Mouse (Mus musculus): ENCODE data around the gene 4930502E18Rik. TPM values are rescaled to one million over a fixed set of nuclear protein-coding genes. Genes with fewer than 3 reads are reported as not detected.
"Not testable (repeated sequence)": the region's sequence is repeated elsewhere in the genome, so short reads cannot be mapped to it uniquely, and the experiment has no call there.

4930502E18Rik gene
- polyA plus RNA-seq (2016; fragmentation: Nextera tagmentation; extraction: Ambion mirVana) = 0.35 and 0.56 TPM in 2 replicates

- Histone ChIP-seq H3K4me1 (replicated peaks) (no peaks in the 10 kb centered on the region), H3K9ac (replicated peaks) (no peak within 1 kb of the TSS), H3K9me3 (no peaks in the 10 kb centered on the region), H3K36me3 (no peaks in the 10 kb centered on the region), H3K4me3 (replicated peaks) (no peak within 1 kb of the TSS), H3K4me2 (no peak within 1 kb of the TSS), H3K27ac (no peak within 1 kb of the TSS), H3K27me3 (no peaks in the 10 kb centered on the region)
- ATAC-seq (ENCODE audit: insufficient number of reproducible peaks, insufficient read depth, low FRiP score, low TSS enrichment, low read depth) = no peak
- WGBS = 84% methylated on average over 11 of the region's 11 CpGs
These were observed at the start of gene 4930502E18Rik for GRCm38 (mm10) chrX:53724596-53724995. 4930502E18Rik (plus strand) TSS chrX:53724826.

- not testable (repeated sequence) for H3K4me3 ChIP-seq (replicated peaks); H3K4me1 ChIP-seq (replicated peaks); H3K9ac ChIP-seq (replicated peaks); H3K27ac ChIP-seq; ATAC-seq (ENCODE audit: insufficient number of reproducible peaks, insufficient read depth, low FRiP score, low TSS enrichment, low read depth); H3K4me2 ChIP-seq; H3K27me3 ChIP-seq; H3K9me3 ChIP-seq; H3K36me3 ChIP-seq
- WGBS = 50% methylated on average over 2 of the region's 2 CpGs
These were observed 47.7 kb upstream of the 4930502E18Rik start for GRCm38 (mm10) chrX:53676943-53677342.

DNA sequence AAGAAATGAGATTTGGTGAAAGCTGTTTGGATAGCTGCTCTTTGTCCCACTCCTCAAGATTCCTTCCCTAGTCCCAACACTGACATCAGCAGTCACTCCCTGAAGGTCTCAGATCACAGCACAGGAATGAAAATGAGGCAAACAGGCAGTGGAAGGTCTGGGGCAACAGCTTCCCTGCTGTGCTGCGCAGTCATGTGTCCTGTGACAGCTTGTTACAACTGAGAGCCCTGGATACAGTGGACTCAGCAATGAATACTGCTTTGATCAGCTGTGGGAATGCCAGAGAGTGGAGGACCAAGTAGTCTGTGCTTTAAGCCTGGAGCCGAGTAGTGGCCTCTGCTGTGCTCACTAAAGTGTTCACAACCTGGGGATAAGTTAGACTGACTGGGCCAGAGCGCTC lies 42.0 kb upstream of the 4930502E18Rik start:
- H3K4me3 ChIP-seq (replicated peaks); ATAC-seq (ENCODE audit: insufficient number of reproducible peaks, insufficient read depth, low FRiP score, low TSS enrichment, low read depth); H3K27ac ChIP-seq; H3K9ac ChIP-seq (replicated peaks); H3K36me3 ChIP-seq; H3K9me3 ChIP-seq; H3K4me2 ChIP-seq; H3K4me1 ChIP-seq (replicated peaks); H3K27me3 ChIP-seq: not testable (repeated sequence)
- 47% methylated on average over 3 of the region's 3 CpGs for WGBS

- 87% methylated on average over 2 of the region's 4 CpGs for WGBS
- H3K9ac ChIP-seq (replicated peaks) = not testable (repeated sequence)
These were observed 40.0 kb upstream of the 4930502E18Rik start for GRCm38 (mm10) chrX:53684676-53685075.

GRCm38 (mm10) chrX:53692065-53692464 lies 32.6 kb upstream of the 4930502E18Rik start:
- Histone ChIP-seq H3K4me1 (replicated peaks) (no peaks in the 10 kb centered on the region), H3K9me3 (no peaks in the 10 kb centered on the region), H3K27me3 (no peaks in the 10 kb centered on the region), H3K4me2 (no peak overlapping the region), H3K4me3 (replicated peaks) (no peak overlapping the region), H3K9ac (replicated peaks) (no peak overlapping the region), H3K36me3 (no peaks in the 10 kb centered on the region), H3K27ac (no peak overlapping the region)
- 65% methylated on average over 2 of the region's 2 CpGs for WGBS
- no peak for ATAC-seq (ENCODE audit: insufficient number of reproducible peaks, insufficient read depth, low FRiP score, low TSS enrichment, low read depth)

More at GRCm38 (mm10) chrX:53684676-53685075, 40.0 kb upstream of the 4930502E18Rik start:
- H3K4me3 ChIP-seq (replicated peaks); ATAC-seq (ENCODE audit: insufficient number of reproducible peaks, insufficient read depth, low FRiP score, low TSS enrichment, low read depth); H3K27ac ChIP-seq; H3K9me3 ChIP-seq; H3K27me3 ChIP-seq; H3K4me1 ChIP-seq (replicated peaks); H3K4me2 ChIP-seq; H3K36me3 ChIP-seq: not testable (repeated sequence)

- H3K4me2 ChIP-seq = no peak overlapping the region
- no peaks in the 10 kb centered on the region for H3K36me3 ChIP-seq
- no peaks in the 10 kb centered on the region for H3K9me3 ChIP-seq
- H3K27me3 ChIP-seq = no peaks in the 10 kb centered on the region
- no peak for ATAC-seq (ENCODE audit: insufficient number of reproducible peaks, insufficient read depth, low FRiP score, low TSS enrichment, low read depth)
- H3K27ac ChIP-seq = no peak overlapping the region
- H3K4me1 ChIP-seq (replicated peaks) = no peaks in the 10 kb centered on the region
- no peak overlapping the region for H3K9ac ChIP-seq (replicated peaks)
- no peak overlapping the region for H3K4me3 ChIP-seq (replicated peaks)
- 79% methylated on average over 2 of the region's 2 CpGs for WGBS
These were observed 31.5 kb upstream of the 4930502E18Rik start for GRCm38 (mm10) chrX:53693141-53693540.

- no peak overlapping the region for H3K4me2 ChIP-seq
- 83% methylated on average over 9 of the region's 9 CpGs for WGBS
- no peaks in the 10 kb centered on the region for H3K27me3 ChIP-seq
- H3K4me1 ChIP-seq (replicated peaks) = no peaks in the 10 kb centered on the region
- H3K4me3 ChIP-seq (replicated peaks) = no peak overlapping the region
- H3K27ac ChIP-seq = no peak overlapping the region
- no peaks in the 10 kb centered on the region for H3K36me3 ChIP-seq
- ATAC-seq (ENCODE audit: insufficient number of reproducible peaks, insufficient read depth, low FRiP score, low TSS enrichment, low read depth) = no peak
- no peak overlapping the region for H3K9ac ChIP-seq (replicated peaks)
- H3K9me3 ChIP-seq = no peaks in the 10 kb centered on the region
These were observed 30.4 kb upstream of the 4930502E18Rik start for GRCm38 (mm10) chrX:53694008-53694777.

- no peak overlapping the region for H3K27ac ChIP-seq
- no peaks in the 10 kb centered on the region for H3K4me1 ChIP-seq (replicated peaks)
- H3K4me2 ChIP-seq = no peak overlapping the region
- no peak for ATAC-seq (ENCODE audit: insufficient number of reproducible peaks, insufficient read depth, low FRiP score, low TSS enrichment, low read depth)
- no peaks in the 10 kb centered on the region for H3K27me3 ChIP-seq
- WGBS = 85% methylated on average over 2 of the region's 2 CpGs
- H3K4me3 ChIP-seq (replicated peaks) = no peak overlapping the region
- H3K9ac ChIP-seq (replicated peaks) = no peak overlapping the region
- H3K36me3 ChIP-seq = no peaks in the 10 kb centered on the region
- no peaks in the 10 kb centered on the region for H3K9me3 ChIP-seq
These were observed 25.4 kb upstream of the 4930502E18Rik start for GRCm38 (mm10) chrX:53699225-53699624.

- Histone ChIP-seq H3K9ac (replicated peaks) (no peak overlapping the region), H3K4me3 (replicated peaks) (no peak overlapping the region), H3K4me2 (no peak overlapping the region), H3K9me3 (no peaks in the 10 kb centered on the region), H3K36me3 (no peaks in the 10 kb centered on the region), H3K27me3 (no peaks in the 10 kb centered on the region), H3K4me1 (replicated peaks) (no peaks in the 10 kb centered on the region), H3K27ac (no peak overlapping the region)
- ATAC-seq (ENCODE audit: insufficient number of reproducible peaks, insufficient read depth, low FRiP score, low TSS enrichment, low read depth) = no peak
- WGBS = 76% methylated on average over 3 of the region's 3 CpGs
These were observed 22.0 kb upstream of the 4930502E18Rik start for GRCm38 (mm10) chrX:53702673-53703072.

GRCm38 (mm10) chrX:53715942-53716322 lies 8.7 kb upstream of the 4930502E18Rik start:
- peak overlapping the region; percentile 33 for H3K4me3 ChIP-seq (replicated peaks)
- no peak for ATAC-seq (ENCODE audit: insufficient number of reproducible peaks, insufficient read depth, low FRiP score, low TSS enrichment, low read depth)
- H3K27ac ChIP-seq = no peak overlapping the region; the same call in 1 of the 2 replicates
- H3K36me3 ChIP-seq = no peaks in the 10 kb centered on the region
- H3K4me2 ChIP-seq = peak overlapping the region; percentile 49
- H3K4me1 ChIP-seq (replicated peaks) = no peaks in the 10 kb centered on the region
- H3K9me3 ChIP-seq = no peaks in the 10 kb centered on the region
- 40% methylated on average over 2 of the region's 2 CpGs for WGBS
- no peaks in the 10 kb centered on the region for H3K27me3 ChIP-seq
- H3K9ac ChIP-seq (replicated peaks) = peak overlapping the region; percentile 53; the same call in 1 of the 2 replicates

DNA sequence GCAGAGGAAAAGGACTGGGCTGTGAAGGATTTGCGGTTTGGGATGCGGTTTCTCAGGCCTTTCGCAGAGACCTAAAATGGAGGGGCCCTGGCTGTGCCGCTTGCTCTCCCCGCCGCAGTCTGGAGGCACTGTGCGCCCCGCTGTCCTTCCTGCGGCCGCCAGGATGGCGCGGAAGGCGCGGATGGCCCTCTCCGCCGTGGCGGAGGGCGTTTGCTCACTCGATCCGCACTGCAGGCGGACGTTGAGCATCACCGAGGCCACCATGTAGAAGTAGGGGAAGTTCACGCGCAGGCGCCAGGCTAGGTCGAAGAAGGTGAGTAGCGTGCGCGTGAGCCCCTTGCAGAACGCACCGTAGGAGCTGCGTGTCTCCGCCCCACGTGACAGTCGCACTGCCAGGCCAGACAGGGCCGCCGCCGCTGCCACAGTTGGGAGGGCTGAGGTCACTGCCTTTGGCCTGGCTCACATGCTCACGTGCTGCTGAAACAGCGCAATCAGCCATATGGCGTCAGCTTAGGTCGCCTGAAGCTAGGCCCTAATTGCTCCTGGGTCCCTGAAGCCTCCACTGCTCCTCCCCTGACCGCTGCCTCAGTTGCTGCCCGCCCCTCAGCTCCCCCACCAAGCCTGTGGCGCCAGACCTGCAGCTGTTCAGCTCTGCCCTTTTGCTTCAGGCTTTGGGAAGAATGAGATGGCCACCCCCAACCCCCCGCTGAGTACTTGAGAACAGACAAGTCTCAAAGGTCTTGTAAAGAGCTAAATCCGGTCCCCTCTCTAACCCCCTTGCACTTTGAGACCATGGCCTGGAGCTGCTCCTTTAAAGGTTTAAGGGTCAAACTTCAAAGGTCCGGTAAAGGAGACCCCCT lies 8.1 kb upstream of the 4930502E18Rik start:
- Histone ChIP-seq H3K36me3 (no peaks in the 10 kb centered on the region), H3K4me1 (replicated peaks) (no peaks in the 10 kb centered on the region), H3K9me3 (no peaks in the 10 kb centered on the region), H3K27me3 (no peaks in the 10 kb centered on the region), H3K4me3 (replicated peaks) (peak overlapping the region; percentile 33), H3K9ac (replicated peaks) (peak overlapping the region; percentile 53; the same call in 1 of the 2 replicates), H3K4me2 (peak overlapping the region; percentile 49), H3K27ac (peak overlapping the region; percentile 50; the same call in 1 of the 2 replicates)
- ATAC-seq (ENCODE audit: insufficient number of reproducible peaks, insufficient read depth, low FRiP score, low TSS enrichment, low read depth) = peak; percentile 64
- WGBS = 15% methylated on average over 46 of the region's 49 CpGs

All from limb, embryonic 12.5 days (tissue).